Mouse (Mus musculus): ENCODE data around the gene Cpa1. TPM values are rescaled to one million over a fixed set of nuclear protein-coding genes. Genes with fewer than 3 reads are reported as not detected.
A peak's percentile ranks its signal among the peaks of the same experiment; 100 is the strongest.

Gene Cpa1
- polyA plus RNA-seq, 1 experiment = 0.15 TPM

DNA sequence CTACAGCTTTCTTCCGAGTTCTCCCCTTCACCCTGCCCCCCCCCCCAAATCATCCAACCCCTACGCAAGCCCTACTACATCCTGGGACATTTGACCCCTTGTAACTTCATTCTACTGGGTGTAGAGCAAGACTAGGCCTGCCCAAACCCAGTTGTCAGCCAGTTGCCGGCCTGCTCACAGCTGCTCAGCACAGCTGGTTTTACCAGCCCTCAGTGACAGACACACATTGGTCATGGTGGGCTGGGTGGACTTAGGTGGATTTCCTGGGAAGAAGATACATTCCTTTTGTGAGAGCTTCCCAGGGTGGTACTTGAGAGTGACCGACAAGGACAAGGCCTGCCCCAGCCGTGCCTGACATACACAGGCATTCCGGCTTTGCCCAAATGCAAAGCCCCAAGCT, 18.0 kb upstream of the Cpa1 start:
- no peak for DNase-seq (ENCODE audit: low spot score)

DNA sequence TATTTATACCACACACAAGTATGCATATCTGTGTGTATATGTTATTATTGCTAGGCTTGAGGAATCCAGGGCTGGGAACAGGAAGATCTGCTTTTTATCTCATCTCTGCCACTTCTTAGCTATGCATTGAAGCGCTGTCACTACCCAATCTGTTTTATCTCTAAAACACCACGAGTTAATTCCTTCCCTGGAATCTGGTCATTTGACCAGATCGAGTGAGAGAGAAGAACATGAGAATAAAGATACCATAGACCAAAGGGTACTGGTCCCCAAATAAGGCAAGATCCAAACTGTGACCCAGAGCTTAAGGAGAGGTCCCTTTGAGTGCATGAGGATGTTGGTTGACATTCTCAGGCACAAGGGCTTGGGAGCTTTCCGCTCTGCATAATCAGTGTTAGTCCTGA, 17.0 kb upstream of the Cpa1 start:
- DNase-seq (ENCODE audit: low spot score) = peak; percentile 0

DNA sequence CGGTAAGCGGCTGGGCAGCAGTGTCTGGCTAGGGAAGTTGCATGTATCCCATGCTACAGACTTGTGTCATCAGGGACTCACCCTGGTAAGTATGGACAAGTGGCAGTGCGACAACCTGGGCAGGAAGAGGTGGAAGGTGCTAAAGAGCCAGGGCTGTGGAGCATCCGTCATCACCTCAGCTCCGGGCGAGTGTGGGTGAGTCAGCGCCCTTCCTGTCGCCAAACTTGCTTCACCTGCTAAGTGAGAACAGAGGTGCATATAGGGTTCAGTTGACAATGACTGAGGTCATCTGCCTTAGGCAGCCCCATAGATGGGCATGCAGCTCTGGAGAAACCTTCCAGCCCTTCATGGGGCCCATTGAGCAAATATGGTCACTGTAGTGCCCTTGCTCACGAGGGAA, 14.3 kb upstream of the Cpa1 start:
- peak; percentile 18 for DNase-seq (ENCODE audit: low spot score)

DNA sequence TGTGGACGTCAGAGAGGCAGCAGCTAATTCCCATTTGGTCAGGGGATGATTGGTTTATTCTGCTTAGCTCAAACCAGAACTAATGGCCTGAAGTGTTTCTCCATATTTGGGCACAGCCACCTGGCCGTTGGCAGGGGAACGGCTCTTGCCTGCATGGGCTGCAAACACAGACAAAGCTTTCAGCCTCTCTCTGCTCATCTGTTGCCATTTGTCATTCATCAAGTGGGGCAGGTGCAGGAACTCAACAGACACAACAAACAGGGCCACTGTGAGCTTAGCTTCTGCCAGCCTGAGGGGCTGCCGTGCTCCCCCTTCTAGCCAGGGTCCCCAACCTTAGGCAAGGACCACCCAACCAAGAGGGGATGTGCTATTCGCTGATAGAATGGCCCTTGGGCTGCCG, 10.9 kb upstream of the Cpa1 start:
- DNase-seq (ENCODE audit: low spot score) = no peak

DNA sequence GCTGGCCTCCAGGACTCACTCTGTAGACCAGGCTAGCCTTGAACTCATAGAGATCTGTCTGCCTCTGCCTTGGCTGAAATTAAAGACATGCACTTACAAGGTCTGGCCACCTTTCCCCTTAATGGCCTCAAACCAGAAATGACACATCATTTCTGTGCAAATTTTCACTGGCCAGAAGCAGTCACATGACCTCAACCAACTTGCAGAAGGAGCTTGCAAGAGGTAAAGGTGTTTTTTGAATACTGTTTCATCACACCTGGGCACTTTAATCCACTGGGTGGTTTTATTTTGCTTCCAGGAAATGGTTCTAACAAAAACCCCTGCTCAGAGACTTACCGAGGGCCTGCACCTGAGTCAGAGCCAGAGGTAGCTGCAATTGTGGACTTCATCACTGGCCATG, 9.0 kb upstream of the Cpa1 start:
- no peak for DNase-seq (ENCODE audit: low spot score)

DNA sequence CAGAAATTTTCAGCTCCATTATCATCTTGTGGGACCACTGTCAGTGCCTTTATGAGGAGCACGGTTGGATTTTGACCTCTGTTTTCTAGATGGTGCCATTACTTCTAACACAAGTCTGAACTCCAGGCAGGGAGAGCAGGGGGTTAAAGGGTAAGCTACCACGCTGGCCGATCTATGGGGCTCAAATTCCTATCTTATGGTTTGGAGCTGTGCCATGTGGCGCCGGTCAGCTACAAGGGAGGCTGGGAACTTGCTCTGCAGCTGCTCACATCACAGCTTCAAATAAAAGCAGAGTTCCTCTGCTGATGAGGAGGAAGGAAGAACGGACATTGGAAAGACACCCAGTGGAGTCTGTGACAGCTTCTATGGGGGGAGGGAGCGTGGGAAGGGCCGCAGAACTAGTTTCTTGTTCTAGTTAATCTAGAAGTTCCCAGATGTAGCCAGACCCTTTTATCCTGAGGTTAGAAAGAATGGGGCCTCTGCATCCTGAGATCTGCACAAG, 3.6 kb upstream of the Cpa1 start:
- no peak for DNase-seq (ENCODE audit: low spot score)

DNA sequence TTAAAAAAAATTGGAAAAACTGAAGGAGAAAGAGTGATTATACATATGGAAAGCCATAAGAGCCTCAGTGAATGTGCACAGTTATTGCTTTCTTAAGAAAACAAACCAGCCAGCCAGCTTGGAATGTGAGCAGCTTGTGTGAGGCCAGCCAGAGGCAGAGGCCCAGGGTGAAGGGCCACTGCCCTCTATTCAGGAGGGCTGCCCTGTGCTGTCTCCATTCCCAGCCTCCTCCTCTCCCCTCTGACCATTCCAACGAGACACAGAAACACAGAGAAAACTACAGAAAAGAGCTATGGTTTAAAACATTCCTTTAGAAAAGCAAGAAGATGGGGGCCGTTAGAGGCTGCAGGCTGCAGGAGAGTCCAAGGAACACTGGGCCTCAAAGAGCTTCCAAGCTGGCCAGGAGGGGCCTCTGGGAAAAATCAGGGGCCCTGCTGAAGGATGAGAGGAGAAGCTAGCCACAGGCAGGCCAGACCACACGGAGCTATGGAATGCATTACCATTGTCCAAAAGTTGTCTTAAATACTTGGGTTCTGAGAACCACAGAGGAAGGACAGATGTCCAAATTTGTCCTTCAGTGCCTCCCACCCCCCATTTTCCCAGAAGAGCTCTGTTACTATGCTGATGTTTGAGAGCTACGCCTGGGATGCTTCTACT, 2.7 kb upstream of the Cpa1 start:
- no peak for DNase-seq (ENCODE audit: low spot score)

DNA sequence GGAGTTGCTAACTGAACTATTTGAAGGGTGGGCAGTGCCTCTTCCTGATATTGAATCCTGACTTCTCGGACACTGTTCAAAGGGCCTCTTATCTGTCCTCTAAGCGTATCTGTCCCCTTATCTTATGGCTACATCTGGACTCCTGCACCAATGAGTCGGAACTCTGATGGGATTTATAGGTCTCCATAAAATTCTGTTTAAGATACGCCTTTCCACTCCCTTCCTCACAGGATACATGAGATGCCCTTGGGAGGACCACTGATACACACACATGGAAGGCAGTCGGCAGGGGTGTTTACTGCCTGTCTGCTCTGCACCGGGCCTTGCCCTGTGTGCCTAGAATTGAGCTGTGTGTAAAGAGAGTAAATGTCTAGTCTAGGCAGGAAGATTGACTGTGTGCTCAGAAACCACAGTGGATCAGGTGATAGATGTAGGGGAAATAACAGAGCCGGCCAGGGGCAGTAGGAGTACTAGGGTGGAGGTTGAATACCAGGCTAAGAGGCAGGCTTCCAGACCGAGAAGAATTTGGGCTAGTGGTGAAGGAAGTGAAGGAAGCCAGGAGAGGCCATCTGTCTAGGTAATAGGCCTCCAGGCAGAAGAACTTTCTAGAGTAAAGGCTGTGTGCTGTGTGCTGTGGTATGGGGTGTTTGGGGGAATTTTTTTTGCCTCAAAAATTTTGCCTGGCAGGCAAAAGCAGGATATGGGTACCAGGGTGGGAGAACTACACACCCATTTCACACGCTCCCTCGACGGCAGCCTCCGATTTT, 4.9 kb downstream of the Cpa1 start:
- DNase-seq (ENCODE audit: low spot score) = no peak

DNA sequence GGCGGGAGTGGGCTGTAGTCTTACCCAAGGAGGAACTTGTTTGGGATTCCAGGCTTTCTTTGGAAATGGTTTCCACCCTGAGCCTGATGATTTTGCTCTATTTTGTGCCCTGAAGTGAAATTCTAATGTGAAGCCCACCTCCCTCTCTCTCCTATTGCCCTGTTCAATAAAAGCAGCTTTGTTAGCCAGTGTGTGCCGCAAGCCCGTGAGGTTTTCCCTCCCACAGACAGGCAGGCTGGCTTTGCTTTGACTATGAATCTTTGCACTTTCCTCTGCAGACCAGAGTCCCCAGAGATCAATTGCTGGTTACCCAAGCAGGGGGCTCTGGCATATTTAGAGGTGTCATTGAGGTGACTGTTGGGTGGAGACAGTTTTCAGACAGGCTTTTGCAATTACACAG, 5.4 kb downstream of the Cpa1 start:
- no peak for DNase-seq (ENCODE audit: low spot score)

DNA sequence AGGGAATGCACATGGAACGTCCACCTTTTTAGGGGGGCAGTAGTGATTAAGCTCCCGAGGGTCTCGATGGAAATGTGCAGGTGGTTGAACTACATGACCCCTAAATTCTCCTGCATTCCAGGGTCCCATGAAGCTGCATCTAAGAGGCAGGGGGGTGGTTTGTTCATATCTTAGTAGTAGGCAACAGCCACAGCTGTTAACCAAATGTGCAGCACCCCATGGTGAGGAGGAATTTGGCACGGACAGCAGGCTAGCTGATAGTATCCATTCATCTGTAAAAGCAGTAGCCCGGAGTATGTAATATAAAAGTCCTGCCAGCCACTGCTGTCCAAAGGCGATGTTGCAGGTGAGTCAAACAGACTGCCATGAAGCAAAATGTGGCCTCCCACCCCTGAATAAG, 6.4 kb downstream of the Cpa1 start:
- DNase-seq (ENCODE audit: low spot score) = no peak

DNA sequence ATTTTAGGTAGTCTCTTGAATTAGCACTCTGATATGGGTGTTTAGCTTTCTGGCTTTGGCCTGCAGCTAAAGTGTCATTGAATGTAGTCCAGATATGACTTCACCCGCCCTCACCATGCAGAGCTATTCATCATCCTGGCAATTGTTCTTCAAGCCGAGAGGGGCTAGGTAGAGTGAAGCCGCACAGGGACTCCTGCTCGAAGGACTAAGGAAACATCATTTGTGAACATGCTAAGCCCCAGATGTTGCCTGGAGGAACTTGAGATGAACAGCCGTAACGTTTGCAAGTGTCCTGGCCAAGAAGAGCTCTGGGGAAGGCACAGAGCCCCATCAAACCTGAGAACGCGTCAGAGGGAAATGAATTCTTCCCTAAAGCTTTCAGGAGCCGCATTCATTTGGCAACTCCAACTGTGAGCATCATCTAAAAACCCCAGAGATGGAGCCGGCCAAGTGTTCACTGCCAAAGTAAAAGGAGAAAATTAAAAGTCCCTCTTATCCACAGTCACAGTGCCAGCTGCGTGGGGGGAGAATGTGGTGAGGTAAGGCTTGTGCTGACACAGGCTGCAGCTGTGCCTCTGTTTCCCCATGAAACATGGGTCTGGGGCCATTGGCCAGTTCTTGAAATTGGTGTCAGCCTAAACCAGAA, 10.8 kb downstream of the Cpa1 start:
- DNase-seq (ENCODE audit: low spot score) = no peak

DNA sequence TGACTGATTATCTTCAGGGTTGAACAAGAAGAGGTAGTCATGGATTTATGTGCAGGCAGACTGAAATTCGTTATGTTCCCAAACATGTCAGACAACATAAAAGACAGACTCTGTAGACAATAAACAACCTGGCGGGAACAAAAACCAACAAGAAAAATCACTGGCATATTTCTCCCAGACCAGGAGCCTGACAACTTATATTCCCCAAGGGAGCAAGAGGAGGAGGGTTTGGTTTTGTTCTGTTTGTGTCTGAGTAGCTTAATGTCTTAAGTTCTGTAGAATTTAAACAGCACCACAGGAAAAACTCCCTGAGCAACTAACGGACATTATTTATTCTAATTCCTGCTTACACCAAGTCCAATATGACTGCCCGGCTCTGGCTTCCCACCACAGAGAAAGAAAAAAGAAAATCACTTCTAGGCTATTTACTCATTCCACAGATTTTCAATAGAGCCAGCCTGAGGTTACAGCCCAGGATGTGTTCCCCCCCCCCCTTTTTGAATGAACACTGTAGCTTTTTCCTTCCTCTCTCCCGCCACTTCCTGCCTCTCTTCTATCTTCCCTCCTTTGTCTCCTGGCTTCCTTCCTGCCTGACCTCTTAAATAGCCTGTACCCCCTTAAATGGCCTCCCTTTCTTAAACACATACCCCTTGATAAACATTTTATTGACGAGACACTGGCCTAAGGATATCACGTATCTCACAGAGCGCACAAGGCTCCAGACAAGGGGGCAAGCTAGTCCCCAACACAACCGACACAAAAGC, 13.6 kb downstream of the Cpa1 start:
- no peak for DNase-seq (ENCODE audit: low spot score)

DNA sequence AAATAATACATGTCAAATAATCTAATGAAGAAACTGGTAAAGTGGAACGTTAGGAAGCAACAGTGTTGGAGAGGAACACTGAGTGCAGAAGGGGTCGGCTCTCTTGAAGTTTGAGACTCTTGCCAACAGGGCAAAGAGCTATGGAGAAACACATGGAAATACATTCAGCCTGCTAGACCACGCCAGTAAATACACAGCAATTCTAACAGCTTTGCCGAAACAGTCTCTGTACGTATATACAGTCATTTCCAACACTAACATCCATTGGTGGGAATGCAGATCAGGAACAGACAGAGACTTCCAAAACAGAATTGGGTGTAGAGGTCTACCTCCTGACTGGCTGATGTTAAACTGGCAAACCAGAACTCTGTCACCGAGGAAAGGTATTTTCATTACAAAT, 14.5 kb downstream of the Cpa1 start:
- no peak for DNase-seq (ENCODE audit: low spot score)

DNA sequence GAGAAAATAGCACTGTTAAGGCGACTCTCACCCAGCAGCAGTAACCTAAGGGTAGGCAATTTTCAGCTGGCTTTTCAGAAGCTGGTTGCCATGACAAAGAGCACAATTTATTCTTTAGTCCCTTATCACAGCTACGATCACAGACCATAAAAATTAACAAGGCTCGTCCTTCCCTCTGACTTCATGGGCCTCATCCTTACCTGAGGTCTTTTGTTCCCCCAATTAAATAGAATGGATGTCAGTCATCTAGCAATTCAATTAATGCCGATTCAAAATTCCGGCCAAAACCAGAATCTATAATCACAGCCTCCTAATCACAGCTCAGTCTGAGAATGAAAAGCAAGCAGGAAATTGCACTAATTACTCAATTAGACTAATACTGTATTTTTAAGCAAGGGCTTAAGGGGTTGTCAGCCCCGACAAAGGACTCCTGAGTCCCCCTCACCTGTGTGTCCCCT, 15.4 kb downstream of the Cpa1 start:
- no peak for DNase-seq (ENCODE audit: low spot score)

DNA sequence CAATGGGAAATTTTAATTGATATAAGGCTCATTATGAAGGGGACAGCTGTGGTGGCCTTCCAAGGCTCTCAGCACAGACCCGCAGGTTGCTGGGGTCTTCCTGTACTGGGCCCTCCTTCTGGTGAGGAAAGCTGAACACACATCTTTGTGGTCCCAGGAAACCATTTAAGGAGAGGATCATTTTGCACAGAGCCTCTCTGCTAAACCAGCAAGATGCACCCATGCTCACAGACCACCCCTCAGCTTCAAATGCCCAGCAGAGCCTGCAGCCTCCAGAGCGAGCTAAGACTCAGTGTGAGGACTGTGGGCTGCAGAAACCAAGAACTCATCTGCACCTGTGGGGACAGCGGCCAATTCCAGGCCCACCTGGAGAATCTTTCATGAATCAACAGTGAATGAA, 15.9 kb downstream of the Cpa1 start:
- no peak for DNase-seq (ENCODE audit: low spot score)

DNA sequence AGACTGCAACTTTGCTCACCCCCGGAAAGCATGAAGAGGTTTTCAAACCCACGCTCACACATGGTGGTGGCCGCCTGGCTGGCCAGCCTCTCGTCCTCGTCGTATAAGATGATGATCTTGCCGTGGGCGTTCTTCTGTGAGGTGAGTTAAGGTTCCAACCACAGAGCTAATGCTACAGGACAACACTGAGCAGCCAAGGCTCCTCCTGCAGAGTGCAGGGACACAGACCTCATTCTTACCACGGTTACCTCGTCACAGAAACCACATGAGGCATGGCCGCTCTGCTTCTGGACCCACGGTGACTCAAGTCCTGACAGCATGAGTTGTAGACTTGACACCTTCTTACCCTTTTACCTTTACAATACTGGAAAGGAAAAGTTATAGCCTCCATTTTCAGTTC, 18.3 kb downstream of the Cpa1 start:
- no peak for DNase-seq (ENCODE audit: low spot score)

DNA sequence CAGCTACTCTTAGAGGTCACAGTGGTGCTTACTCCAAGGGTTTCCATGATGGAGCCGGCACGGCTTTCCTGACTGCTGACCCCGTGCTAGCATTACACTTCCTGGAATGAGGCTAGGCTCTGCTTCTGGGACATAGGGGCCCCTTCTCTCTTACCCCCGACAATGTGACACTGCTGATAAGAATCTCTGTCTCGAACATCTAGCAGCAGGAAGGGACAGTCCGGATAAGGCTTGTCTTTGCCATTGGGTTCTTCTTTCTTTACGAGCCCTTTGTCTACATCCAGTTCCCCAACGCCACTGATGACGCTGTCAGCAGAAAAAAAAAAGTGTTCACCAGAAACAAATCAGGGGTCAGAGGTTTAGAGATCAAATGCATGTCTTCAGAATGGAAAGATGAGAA, 19.6 kb downstream of the Cpa1 start:
- no peak for DNase-seq (ENCODE audit: low spot score)

DNA sequence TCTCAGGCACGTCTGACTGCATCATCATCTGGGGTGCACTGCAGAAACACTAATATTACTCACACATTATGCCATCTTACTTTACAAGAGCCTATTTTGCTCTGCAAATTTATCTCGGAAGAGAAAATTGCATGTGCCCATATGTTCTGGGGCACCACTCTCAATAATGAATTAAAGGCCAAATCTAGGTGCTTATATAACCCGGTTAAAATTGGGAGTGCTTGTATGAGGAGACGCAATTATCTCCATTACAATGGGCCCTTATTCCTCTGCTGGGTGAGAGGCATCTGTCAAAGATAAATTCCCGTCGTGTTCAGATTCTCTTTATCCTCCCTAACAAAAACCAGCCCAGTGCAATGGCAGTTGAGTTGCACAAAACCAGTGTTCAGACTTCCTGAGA, 25.8 kb downstream of the Cpa1 start:
- DNase-seq (ENCODE audit: low spot score) = no peak

DNA sequence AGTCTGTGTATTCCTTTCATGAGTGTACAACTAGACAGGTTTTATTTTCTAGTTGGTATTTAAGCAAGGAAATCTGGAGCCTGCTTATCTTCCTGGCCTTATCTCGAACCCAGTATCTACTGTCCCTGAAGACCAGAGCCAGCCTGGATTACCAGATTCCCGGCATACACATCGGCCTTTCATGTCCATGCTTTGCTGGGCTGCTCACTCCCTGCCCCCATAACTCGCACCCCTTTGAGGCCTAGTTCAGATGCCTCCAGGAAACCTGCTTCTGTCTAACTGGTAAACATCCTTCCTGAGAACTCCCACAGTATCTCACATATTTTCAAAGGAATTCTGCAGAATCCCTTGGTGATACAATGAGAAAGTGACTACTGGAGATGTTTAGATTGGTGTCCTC, 26.3 kb downstream of the Cpa1 start:
- DNase-seq (ENCODE audit: low spot score) = no peak

DNA sequence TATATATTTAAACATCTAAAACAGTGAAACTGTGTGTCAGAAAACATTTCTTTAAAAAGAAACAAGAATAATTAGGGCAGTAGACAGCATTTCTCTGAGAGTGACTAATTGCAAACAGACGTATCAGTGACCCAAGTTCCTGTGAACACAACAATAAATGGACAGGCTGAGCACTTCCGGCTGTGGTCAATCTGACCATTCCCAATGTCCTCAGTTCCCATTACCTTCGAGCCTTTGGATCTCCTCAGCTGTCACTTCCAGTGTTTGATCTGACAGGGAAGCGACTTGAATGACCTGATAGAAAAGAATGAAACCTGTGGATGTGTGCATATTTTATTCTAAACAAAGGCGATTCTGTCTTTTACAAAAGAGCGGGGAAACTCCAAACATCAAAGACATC, 27.0 kb downstream of the Cpa1 start:
- DNase-seq (ENCODE audit: low spot score) = no peak

DNA sequence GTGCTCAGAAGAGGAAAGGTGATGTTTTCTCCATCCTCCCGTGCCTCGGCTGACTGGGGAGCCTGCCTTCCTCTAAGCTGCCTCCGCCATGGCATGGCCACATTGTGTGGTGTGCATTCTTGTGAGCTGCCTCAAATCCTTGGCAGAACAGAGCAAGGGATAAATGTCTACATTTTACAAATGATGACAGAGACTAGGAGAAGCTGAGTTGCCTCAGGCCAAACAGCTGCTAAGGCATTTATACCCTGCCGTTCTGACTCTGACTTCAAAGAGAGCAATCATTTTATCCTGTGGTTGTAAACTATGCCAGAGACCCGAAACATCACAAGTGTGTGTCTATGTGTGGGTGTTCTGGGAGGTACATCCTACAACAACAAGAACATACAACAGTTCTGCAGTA, 28.6 kb downstream of the Cpa1 start:
- no peak for DNase-seq (ENCODE audit: low spot score)

DNA sequence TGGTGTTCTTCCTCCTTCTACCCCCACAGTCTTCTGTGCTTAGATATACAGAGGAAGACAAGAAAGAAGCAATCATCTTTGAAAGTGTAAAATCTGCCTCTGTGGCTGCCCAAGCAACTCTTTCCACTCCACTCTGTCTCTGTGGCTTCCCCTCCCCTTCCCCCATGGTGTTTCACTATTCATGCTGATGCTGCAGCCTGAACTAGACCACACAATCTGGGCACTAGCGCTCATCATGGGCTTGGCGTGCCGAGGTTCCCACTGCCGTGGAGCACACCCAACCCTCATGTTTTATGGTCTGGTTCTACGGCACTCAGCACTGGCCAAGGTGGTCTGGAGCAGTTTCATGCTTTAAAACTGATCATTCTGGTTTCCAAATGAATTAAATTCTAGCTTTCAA, 32.7 kb downstream of the Cpa1 start:
- DNase-seq (ENCODE audit: low spot score) = no peak

Data from urinary bladder, adult 2 months (tissue).